Mouse (Mus musculus) limb, embryonic 14.5 days (tissue): ENCODE results near the gene Mgarp. TPM values are rescaled to one million over a fixed set of nuclear protein-coding genes. Genes with fewer than 3 reads are reported as not detected.

Experiments
- ATAC-seq: fragments of 200-750 bp; cut with Nextera tagmentation; 2 replicates; pipeline ENCODE4 v1.8.0; 2017; ENCODE audit warnings: low read depth, moderate number of reproducible peaks, moderate TSS enrichment; ENCODE audit not compliant: low FRiP score
- DNase-seq: peaks from one replicate; pipeline ENCODE4 v3.0.0-alpha.2; 2015; ENCODE audit warnings: low spot score
- H3K27ac ChIP-seq: fragments of 300-500 bp; sonication (generic); replicated peaks from 2 replicates; pipeline ENCODE4 v1.5.1; 2014; ENCODE audit warnings: low read depth, mild to moderate bottlenecking, low read length, moderate library complexity, mixed read lengths
- H3K27me3 ChIP-seq: fragments of 300-500 bp; sonication (generic); 2 replicates; pipeline ENCODE4 v1.6.1; 2014; ENCODE audit warnings: low read length, mixed read lengths; ENCODE audit not compliant: control insufficient read depth, insufficient read depth
- H3K36me3 ChIP-seq: fragments of 300-500 bp; sonication (generic); 2 replicates; pipeline ENCODE4 v1.6.1; 2014; ENCODE audit warnings: mild to moderate bottlenecking, low read length, moderate library complexity, mixed read lengths; ENCODE audit not compliant: control insufficient read depth, insufficient read depth
- H3K4me1 ChIP-seq: fragments of 300-500 bp; sonication (generic); 2 replicates; pipeline ENCODE4 v1.6.1; 2014; ENCODE audit warnings: antibody characterized with exemption, low read length, mixed read lengths; ENCODE audit not compliant: control insufficient read depth, insufficient read depth
- H3K4me2 ChIP-seq: fragments of 300-500 bp; sonication (generic); replicated peaks from 2 replicates; pipeline ENCODE4 v1.6.1; 2014; ENCODE audit warnings: low read depth, mild to moderate bottlenecking, low read length, moderate library complexity; ENCODE audit not compliant: severe bottlenecking
- H3K4me3 ChIP-seq: fragments of 300-500 bp; sonication (generic); replicated peaks from 2 replicates; pipeline ENCODE4 v1.5.1; 2014; ENCODE audit warnings: low read length
- H3K9ac ChIP-seq: fragments of 300-500 bp; sonication (generic); 2 replicates; pipeline ENCODE4 v1.6.1; 2014; ENCODE audit warnings: mild to moderate bottlenecking, low read depth, low read length, moderate library complexity; ENCODE audit not compliant: severe bottlenecking
- H3K9me3 ChIP-seq: fragments of 300-500 bp; sonication (generic); 2 replicates; pipeline ENCODE4 v1.6.1; 2016; ENCODE audit warnings: low read length; ENCODE audit not compliant: control insufficient read depth
- POLR2A ChIP-seq: fragments of 200-500 bp; IDR thresholded peaks from 2 replicates; pipeline ENCODE4 v1.8.0; 2012; ENCODE audit warnings: inconsistent platforms, mild to moderate bottlenecking, moderate library complexity, borderline replicate concordance; ENCODE audit not compliant: insufficient read depth, insufficient read length; ENCODE audit errors: extremely low read depth
- WGBS: fragments of 180-500 bp; shearing (Covaris S2); extraction: QIAGEN DNeasy Blood & Tissue Kit; methylation state at CpG from one replicate; pipeline ENCODE4 v1.1.7; 2014; 5-methylcytosine and 5-hydroxymethylcytosine counted together
- polyA plus RNA-seq, 2 experiments: library from polyadenylated mRNA; depleted of rRNA in 1 of 2; stranded (reverse) in 1 of 2; unstranded in 1 of 2; fragments of >200 nt; fragmentation: Nextera tagmentation in 1 of 2; extraction: Ambion mirVana in 1 of 2; gene quantifications; 2 replicates each; pipeline versions ENCODE4 v1.2.1 to v1.2.3; 2012 to 2014

The Mgarp gene
- polyA plus RNA-seq, 2 experiments, result 3.1 to 4.0 TPM

DNA sequence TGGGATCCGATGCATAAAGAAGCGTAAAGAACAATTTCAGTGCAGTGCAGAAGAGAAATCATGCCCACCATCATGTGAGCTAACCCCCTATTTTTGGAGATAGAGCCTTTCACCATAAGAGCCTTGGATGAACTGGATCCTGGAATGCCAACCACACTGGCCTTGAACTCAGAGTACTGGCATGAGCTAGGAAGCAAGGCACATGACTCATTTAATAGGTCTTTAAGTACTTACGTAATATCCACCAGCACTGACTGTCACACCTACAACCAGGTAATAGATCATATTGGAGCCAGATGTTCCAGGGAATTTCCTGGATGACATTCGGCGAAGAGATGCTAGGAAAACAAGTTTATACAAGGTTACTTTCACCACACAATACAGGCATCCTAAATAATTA is 4.9 kb downstream of the Mgarp start:
- H3K4me3 ChIP-seq, result no peak overlapping the region
- H3K4me2 ChIP-seq, result no peak overlapping the region
- ATAC-seq (no peak), DNase-seq (no peak)
- no peaks in the 10 kb centered on the region for H3K9me3 ChIP-seq
- no peaks in the 10 kb centered on the region for H3K36me3 ChIP-seq
- H3K27ac ChIP-seq, result no peak overlapping the region
- TF ChIP-seq POLR2A, result no peak
- WGBS, result 88% methylated on average over 5 of the region's 5 CpGs
- no peaks in the 10 kb centered on the region for H3K4me1 ChIP-seq
- H3K27me3 ChIP-seq, result peaks cover 12% of the 10 kb centered on the region; the same call in 1 of the 2 replicates
- no peak overlapping the region for H3K9ac ChIP-seq

DNA sequence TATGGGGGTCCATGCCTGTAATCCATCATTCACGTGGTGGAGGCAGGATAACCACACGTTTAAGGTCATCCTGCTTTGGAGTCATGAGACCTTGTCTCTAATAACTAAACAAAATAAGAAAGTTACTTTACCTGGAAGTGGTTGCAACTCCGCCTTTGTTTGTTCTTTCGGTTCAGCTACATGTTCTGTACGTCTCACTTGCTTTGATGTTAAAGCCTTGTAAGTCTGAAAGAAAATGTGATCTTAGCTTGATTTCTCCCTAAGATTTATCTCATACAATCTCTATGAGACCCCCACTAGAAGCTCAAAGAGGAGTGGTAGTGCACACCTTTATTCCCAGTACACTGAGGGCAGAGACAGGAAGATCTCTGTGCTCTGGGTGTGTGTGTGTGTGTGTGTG is 5.4 kb downstream of the Mgarp start:
- no peaks in the 10 kb centered on the region for H3K9me3 ChIP-seq
- H3K9ac ChIP-seq, result no peak overlapping the region
- no peak for DNase-seq
- 81% methylated on average over 5 of the region's 5 CpGs for WGBS
- ATAC-seq, result no peak
- H3K4me2 ChIP-seq, result no peak overlapping the region
- H3K27me3 ChIP-seq, result peaks cover 8% of the 10 kb centered on the region; the same call in 1 of the 2 replicates
- H3K36me3 ChIP-seq, result no peaks in the 10 kb centered on the region
- no peak overlapping the region for H3K4me3 ChIP-seq
- no peaks in the 10 kb centered on the region for H3K4me1 ChIP-seq
- no peak for TF ChIP-seq POLR2A
- H3K27ac ChIP-seq, result no peak overlapping the region

DNA sequence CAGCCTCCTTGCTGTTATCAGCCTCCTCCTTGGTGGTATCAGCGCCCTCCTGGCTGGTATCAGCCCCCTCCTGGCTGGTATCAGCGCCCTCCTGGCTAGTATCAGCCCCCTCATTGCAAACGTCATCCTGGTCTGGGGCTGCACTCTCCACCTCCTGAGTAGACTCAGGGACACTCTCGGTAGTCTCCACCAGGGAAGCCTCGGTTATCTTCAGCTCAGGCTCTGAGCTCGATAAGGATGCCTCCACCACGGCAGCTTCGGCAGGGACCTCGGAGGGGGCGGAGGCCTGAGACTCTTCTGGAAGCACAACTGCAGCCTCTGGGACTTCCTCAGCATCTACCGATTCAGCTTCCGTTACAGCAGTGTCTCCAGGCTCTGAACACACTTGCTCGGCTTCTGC is 7.6 kb downstream of the Mgarp start:
- H3K4me2 ChIP-seq, result peak overlapping the region; percentile 44
- H3K27me3 ChIP-seq, result no peaks in the 10 kb centered on the region
- peak overlapping the region; percentile 13 for H3K4me3 ChIP-seq
- DNase-seq (no peak), ATAC-seq (no peak)
- H3K9me3 ChIP-seq, result no peaks in the 10 kb centered on the region
- H3K9ac ChIP-seq, result peak overlapping the region; percentile 40; the same call in 1 of the 2 replicates
- WGBS, result 11% methylated on average over 13 of the region's 13 CpGs
- H3K36me3 ChIP-seq, result no peaks in the 10 kb centered on the region
- no peaks in the 10 kb centered on the region for H3K4me1 ChIP-seq
- H3K27ac ChIP-seq, result no peak overlapping the region
- no peak for TF ChIP-seq POLR2A

DNA sequence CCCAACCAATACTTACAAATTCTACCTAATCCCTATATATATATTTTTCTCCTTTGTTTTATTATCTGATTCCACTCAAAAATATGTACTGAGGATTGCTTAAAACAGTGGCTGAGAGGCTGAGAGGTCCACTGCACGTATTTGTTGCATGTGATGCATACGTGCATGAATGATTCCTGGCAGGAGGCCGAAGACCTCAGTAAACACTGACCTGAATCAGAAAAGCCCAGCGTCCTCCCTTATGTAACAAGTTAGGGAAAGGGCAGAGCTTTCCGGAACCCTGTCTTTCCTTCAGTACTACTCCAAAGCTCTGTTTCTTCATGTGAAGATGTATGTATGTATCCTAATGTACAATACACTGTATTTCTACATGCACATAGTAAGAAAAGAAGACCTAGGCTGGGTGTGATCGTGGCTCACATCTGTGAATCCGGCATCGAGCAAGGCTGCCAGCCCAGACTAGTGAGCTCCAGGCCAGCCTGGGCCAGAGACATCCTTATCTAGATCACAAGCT is 8.6 kb downstream of the Mgarp start:
- Histone ChIP-seq H3K4me3 (no peak overlapping the region), H3K36me3 (no peaks in the 10 kb centered on the region), H3K9ac (no peak overlapping the region), H3K9me3 (no peaks in the 10 kb centered on the region), H3K4me2 (no peak overlapping the region), H3K27ac (no peak overlapping the region), H3K27me3 (no peaks in the 10 kb centered on the region), H3K4me1 (no peaks in the 10 kb centered on the region)
- ATAC-seq (no peak), DNase-seq (no peak)
- no peak for TF ChIP-seq POLR2A
- 77% methylated on average over 8 of the region's 8 CpGs for WGBS

DNA sequence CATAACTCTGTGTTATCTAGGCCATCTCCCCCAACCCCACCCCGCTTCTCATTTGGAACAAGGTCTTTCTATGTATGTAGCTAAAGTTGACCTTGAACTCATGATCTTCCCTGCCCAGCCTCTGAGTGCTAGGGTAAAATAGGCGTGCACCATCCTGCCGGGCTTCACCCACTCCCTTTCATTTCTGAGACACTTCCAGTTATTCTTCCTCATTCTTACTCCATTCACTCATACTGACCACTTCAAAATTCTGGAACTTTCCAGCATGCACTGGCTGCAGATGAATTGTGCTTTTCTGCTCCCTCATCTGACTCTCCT is 9.4 kb downstream of the Mgarp start:
- Histone ChIP-seq H3K4me1 (no peaks in the 10 kb centered on the region), H3K36me3 (no peaks in the 10 kb centered on the region), H3K27me3 (no peaks in the 10 kb centered on the region), H3K9me3 (no peaks in the 10 kb centered on the region), H3K9ac (no peak overlapping the region), H3K27ac (no peak overlapping the region), H3K4me2 (no peak overlapping the region), H3K4me3 (no peak overlapping the region)
- 88% methylated on average over 3 of the region's 3 CpGs for WGBS
- no peak for ATAC-seq
- no peak for TF ChIP-seq POLR2A
- no peak for DNase-seq
